Mouse (Mus musculus) embryonic fibroblast, embryonic 13.5 days (primary cell): ENCODE results near the gene Fam53b. TPM values are rescaled to one million over a fixed set of nuclear protein-coding genes. Genes with fewer than 3 reads are reported as not detected.

Experiments used
- H3K27ac ChIP-seq: 2 replicates; pipeline ENCODE4 v1.5.1; 2012; ENCODE audit warnings: low read length, control low read depth, inconsistent platforms; ENCODE audit not compliant: insufficient read depth
- H3K4me1 ChIP-seq: 2 replicates; pipeline ENCODE4 v1.6.1; 2011; ENCODE audit warnings: low read length; ENCODE audit not compliant: control insufficient read depth, insufficient read depth
- H3K4me3 ChIP-seq: 2 replicates; pipeline ENCODE4 v1.5.1; 2011; ENCODE audit warnings: mild to moderate bottlenecking, control low read depth, low read length; ENCODE audit not compliant: insufficient read depth
- CTCF ChIP-seq: IDR thresholded peaks from 2 replicates; pipeline ENCODE4 v1.5.1; 2011; ENCODE audit warnings: mild to moderate bottlenecking, control low read depth, low read length, moderate library complexity, borderline replicate concordance; ENCODE audit not compliant: insufficient read depth
- POLR2A ChIP-seq: IDR thresholded peaks from 2 replicates; pipeline ENCODE4 v1.6.1; 2011; ENCODE audit warnings: low read depth, mild to moderate bottlenecking, control low read depth, low read length, moderate library complexity
- polyA plus RNA-seq: library from polyadenylated mRNA; stranded (reverse); fragments of >200 nt; gene quantifications from 2 replicates; pipeline ENCODE4 v1.2.4, GENCODE M21; 2011; ENCODE audit warnings: low read depth; ENCODE audit not compliant: missing spikeins, insufficient read length

The Fam53b gene
- polyA plus RNA-seq, 1 experiment, result 12.5 TPM

GRCm38 (mm10) chr7:132749504-132749903 is 64.2 kb downstream of the Fam53b start:
- Histone ChIP-seq H3K4me3 (no peak overlapping the region), H3K4me1 (no peaks in the 10 kb centered on the region), H3K27ac (no peak overlapping the region)
- TF ChIP-seq CTCF, result no peak
- TF ChIP-seq POLR2A, result no peak

DNA sequence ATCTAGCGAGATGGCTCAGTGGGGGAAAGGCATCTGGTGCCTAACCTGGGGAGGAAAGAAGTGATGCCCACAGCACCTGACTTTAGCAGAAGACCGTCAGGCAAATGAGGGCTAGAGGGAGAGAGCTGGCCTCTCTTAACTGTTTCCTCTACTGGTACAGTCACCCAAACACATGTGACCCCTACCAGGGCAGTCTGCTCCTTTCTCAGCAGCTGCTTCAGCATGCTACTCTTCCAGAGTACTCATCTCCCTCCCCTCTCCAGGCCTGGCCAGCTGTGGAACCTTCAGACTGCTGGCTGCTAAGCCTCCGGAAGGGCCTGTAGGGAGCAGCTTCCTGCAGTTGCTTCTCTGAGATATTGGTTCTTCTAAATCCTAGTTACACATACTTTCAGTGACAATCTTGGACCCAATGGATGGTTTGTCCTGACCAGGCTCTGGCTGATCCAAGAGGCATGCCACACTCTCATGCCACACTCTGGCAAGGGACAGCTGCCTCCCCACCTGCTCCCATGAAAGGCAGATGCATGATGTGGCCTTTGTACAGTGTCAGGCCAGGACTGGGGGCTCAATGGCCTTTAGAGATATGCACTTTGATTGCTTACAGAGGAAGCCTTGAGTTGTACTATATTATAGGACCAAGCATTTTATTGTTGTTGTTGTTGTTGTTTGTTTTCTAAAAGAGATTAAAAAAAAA is 65.5 kb downstream of the Fam53b start:
- H3K4me3 ChIP-seq, result no peak overlapping the region
- H3K27ac ChIP-seq, result no peak overlapping the region
- H3K4me1 ChIP-seq, result no peaks in the 10 kb centered on the region
- TF ChIP-seq CTCF, result no peak
- TF ChIP-seq POLR2A, result no peak

DNA sequence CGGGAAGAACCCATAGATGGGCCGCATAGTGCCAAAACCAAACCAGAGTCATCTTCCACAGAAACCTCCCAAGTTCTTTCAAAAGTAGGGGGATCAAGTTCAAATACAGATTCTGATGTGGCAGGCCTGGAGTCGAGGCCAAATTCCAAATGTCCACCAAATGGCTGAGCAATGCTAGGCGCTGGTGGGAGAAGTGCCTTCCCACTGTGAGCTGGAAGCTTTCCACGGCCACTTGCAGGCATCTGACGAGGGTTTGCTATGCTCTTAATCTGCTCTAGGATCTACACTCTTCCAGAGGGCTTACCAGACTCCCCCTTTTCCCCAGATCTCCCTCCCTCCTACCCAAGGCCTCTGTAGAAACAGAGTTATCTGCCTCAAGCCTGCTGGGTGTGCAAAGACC is 66.6 kb downstream of the Fam53b start:
- TF ChIP-seq POLR2A (no peak), CTCF (no peak)
- Histone ChIP-seq H3K4me1 (no peaks in the 10 kb centered on the region), H3K4me3 (no peak overlapping the region), H3K27ac (no peak overlapping the region)

DNA sequence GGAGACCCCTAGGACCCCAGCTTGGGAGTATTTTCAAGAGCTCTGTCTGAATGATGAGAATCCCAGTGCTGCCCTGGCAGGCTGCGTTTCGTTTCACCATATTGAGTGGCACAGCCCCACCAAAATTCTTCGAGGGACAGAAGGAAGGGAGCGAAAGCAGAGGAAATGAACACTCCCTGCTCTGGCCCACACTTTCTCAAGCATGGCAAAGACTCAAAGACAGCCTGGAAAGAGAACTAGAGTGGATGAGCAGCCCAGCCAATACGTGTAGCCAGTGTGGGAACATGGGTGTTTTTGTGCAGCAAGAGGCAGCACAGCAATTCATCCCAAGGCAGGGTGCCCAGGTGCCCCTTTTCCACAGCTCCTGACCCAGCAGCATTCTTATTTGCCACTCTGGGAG is 70.8 kb downstream of the Fam53b start:
- TF ChIP-seq POLR2A, result no peak
- TF ChIP-seq CTCF, result no peak
- Histone ChIP-seq H3K4me1 (no peaks in the 10 kb centered on the region), H3K4me3 (no peak overlapping the region), H3K27ac (no peak overlapping the region)

- H3K4me1 ChIP-seq, result no peaks in the 10 kb centered on the region
- no peak overlapping the region for H3K27ac ChIP-seq
- TF ChIP-seq CTCF, result no peak
- TF ChIP-seq POLR2A, result no peak
- no peak overlapping the region for H3K4me3 ChIP-seq
These were observed 73.9 kb downstream of the Fam53b start for GRCm38 (mm10) chr7:132739829-132740228.

GRCm38 (mm10) chr7:132738844-132739243 is 74.8 kb downstream of the Fam53b start:
- H3K27ac ChIP-seq, result no peak overlapping the region
- H3K4me1 ChIP-seq, result no peaks in the 10 kb centered on the region
- TF ChIP-seq CTCF (no peak), POLR2A (no peak)
- H3K4me3 ChIP-seq, result no peak overlapping the region

- TF ChIP-seq POLR2A (peak; percentile 23; the same call in 1 of the 2 replicates), CTCF (no peak)
- Histone ChIP-seq H3K27ac (peak overlapping the region; percentile 85), H3K4me1 (no peaks in the 10 kb centered on the region)
These were observed 77.4 kb downstream of the Fam53b start for GRCm38 (mm10) chr7:132736099-132736862.

DNA sequence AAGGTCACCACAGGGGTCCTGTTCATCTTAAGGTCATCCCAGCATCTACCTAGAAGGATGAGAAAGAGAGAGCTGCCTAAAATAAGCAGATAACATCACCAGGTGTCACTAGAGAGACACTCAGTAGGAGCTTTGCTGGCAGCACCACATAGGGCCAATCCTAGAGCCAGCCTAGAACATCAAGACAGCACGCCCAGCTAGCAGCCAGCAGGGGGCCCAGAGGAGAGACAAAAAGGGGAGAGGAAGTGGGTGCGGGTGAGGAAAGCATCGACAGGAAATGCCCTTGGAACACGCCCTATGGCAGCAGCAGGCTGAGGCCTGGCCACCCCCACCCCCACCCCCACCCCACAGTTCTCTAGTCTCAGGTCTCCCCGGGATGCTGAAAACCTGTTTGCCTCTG is 78.5 kb downstream of the Fam53b start:
- H3K4me3 ChIP-seq, result no peak overlapping the region
- no peaks in the 10 kb centered on the region for H3K4me1 ChIP-seq
- TF ChIP-seq POLR2A, result no peak
- TF ChIP-seq CTCF, result no peak
- no peak overlapping the region for H3K27ac ChIP-seq

More at GRCm38 (mm10) chr7:132736099-132736862, 77.4 kb downstream of the Fam53b start:
- no peak overlapping the region for H3K4me3 ChIP-seq

GRCm38 (mm10) chr7:132734222-132734621 is 79.5 kb downstream of the Fam53b start:
- TF ChIP-seq CTCF (no peak), POLR2A (no peak)
- Histone ChIP-seq H3K4me1 (no peaks in the 10 kb centered on the region), H3K4me3 (no peak overlapping the region), H3K27ac (no peak overlapping the region)

GRCm38 (mm10) chr7:132733521-132733920 is 80.2 kb downstream of the Fam53b start:
- TF ChIP-seq CTCF (no peak), POLR2A (no peak)
- Histone ChIP-seq H3K4me3 (no peak overlapping the region), H3K27ac (no peak overlapping the region), H3K4me1 (no peaks in the 10 kb centered on the region)
